9 mouse cellular contexts compared by ENCODE assay signal in genomic region chr10:46697363-46698246, GRCm38 (mm10).
DNase-seq lines count a peak whose midpoint lies in the region; ATAC-seq lines count a peak whose summit lies in the region.
"Had no signal": no experiment of that assay in that cellular context is flagged by ENCODE, and none has a peak within 500 bp of the region (broad histone marks: within the 10 kb centered on the region; RNA-seq: fewer than 3 reads in every experiment).

No protein-coding gene starts in this region.

- no peaks in the 10 kb centered on the region for H3K9me3 ChIP-seq in forebrain, embryonic 16.5 days (ENCODE audit: control insufficient read depth, low read length)
- no peaks in the 10 kb centered on the region for H3K9me3 ChIP-seq in intestine, embryonic 14.5 days (ENCODE audit: control insufficient read depth, low read length)

- H3K36me3 ChIP-seq in forebrain, embryonic 16.5 days (ENCODE audit: control insufficient read depth, insufficient read depth) = no peaks in the 10 kb centered on the region
- H3K36me3 ChIP-seq in intestine, embryonic 14.5 days (ENCODE audit: control insufficient read depth, insufficient read depth, low read length) = no peaks in the 10 kb centered on the region

- H3K27me3 ChIP-seq in forebrain, embryonic 16.5 days (replicated peaks; ENCODE audit: control insufficient read depth, insufficient read depth, low read length) = no peaks in the 10 kb centered on the region
- H3K27me3 ChIP-seq in intestine, embryonic 14.5 days (replicated peaks; ENCODE audit: control insufficient read depth, insufficient read depth, low read length) = no peaks in the 10 kb centered on the region
- H3K27me3 ChIP-seq: Patski had no signal

- peak; percentile 5 for DNase-seq in kidney, postnatal 14 days
- DNase-seq in kidney, adult 9 months = no peak
- DNase-seq in brain, embryonic 18.5 days (ENCODE audit: low read depth, low spot score) = peak; percentile 70
- peak; percentile 54 for DNase-seq in intestine, embryonic 14.5 days (ENCODE audit: low spot score)
- peak; percentile 5 for DNase-seq in lung, postnatal 25 days (ENCODE audit: low spot score)

- no peak overlapping the region for H3K9ac ChIP-seq in forebrain, embryonic 16.5 days (replicated peaks; ENCODE audit: low read depth, low read length)
- no peak overlapping the region for H3K9ac ChIP-seq in intestine, embryonic 14.5 days (ENCODE audit: low read length)

- no peak overlapping the region for H3K4me3 ChIP-seq in forebrain, embryonic 16.5 days (replicated peaks; ENCODE audit: low read length)
- no peak overlapping the region for H3K4me3 ChIP-seq in intestine, embryonic 14.5 days (ENCODE audit: low read depth, low read length)

- 11% methylated on average over 2 of the region's 2 CpGs for WGBS in forebrain, embryonic 16.5 days
- 49% methylated on average over 2 of the region's 2 CpGs for WGBS in intestine, embryonic 14.5 days

- ATAC-seq in forebrain, embryonic 16.5 days = peak; percentile 97
- ATAC-seq in intestine, embryonic 14.5 days (replicated peaks; ENCODE audit: low FRiP score, low TSS enrichment, low read depth) = 0 out of 2 replicates have a peak, but pooled peaks have one; percentile 36
- ATAC-seq in erythroid progenitor cell, adult 5-6 weeks (replicated peaks; ENCODE audit: low FRiP score, poor library complexity, severe bottlenecking) = no peak
- no peak for ATAC-seq in CD4-positive, CD25-positive, alpha-beta regulatory T cell, adult 4 months
- ATAC-seq: Patski had no signal

- no peak overlapping the region for H3K4me2 ChIP-seq in forebrain, embryonic 16.5 days (ENCODE audit: low read length)
- H3K4me2 ChIP-seq in intestine, embryonic 14.5 days (ENCODE audit: low read length) = no peak overlapping the region

- H3K27ac ChIP-seq in forebrain, embryonic 16.5 days (ENCODE audit: low read length) = peak overlapping the region; percentile 50
- H3K27ac ChIP-seq in intestine, embryonic 14.5 days (ENCODE audit: low read depth) = no peak overlapping the region

- peaks cover 5% of the 10 kb centered on the region for H3K4me1 ChIP-seq in forebrain, embryonic 16.5 days (replicated peaks; ENCODE audit: control insufficient read depth, insufficient read depth, low read length)
- no peaks in the 10 kb centered on the region for H3K4me1 ChIP-seq in intestine, embryonic 14.5 days (replicated peaks; ENCODE audit: control insufficient read depth, insufficient read depth, low read length)

Comparison
In these comparisons a context has a peak if more than half of its experiments do, and no peak if none do; other contexts are left out.
1. ATAC-seq: peak in forebrain, embryonic 16.5 days (single experiment) and intestine, embryonic 14.5 days (single experiment); none in erythroid progenitor cell, adult 5-6 weeks (single experiment) and CD4-positive, CD25-positive, alpha-beta regulatory T cell, adult 4 months (single experiment).